Mouse (Mus musculus) lung, embryonic 14.5 days (tissue): ENCODE data around the gene Nfkbiz. TPM values are rescaled to one million over a fixed set of nuclear protein-coding genes. Genes with fewer than 3 reads are reported as not detected.

Experiments
- ATAC-seq: fragments of 200-750 bp; cut with Nextera tagmentation; 2 replicates; pipeline ENCODE4 v1.8.0; 2017; ENCODE audit warnings: mild to moderate bottlenecking, moderate TSS enrichment, moderate library complexity; ENCODE audit not compliant: insufficient read depth
- DNase-seq: peaks from one replicate; pipeline ENCODE4 v3.0.0-alpha.2; 2015
- H3K27ac ChIP-seq: fragments of 300-500 bp; sonication (generic); 2 replicates; pipeline ENCODE4 v1.5.1; 2014; ENCODE audit warnings: low read depth, mild to moderate bottlenecking, moderate library complexity
- H3K27me3 ChIP-seq: fragments of 300-500 bp; sonication (generic); 2 replicates; pipeline ENCODE4 v1.6.1; 2014; ENCODE audit warnings: low read length, control low read depth; ENCODE audit not compliant: insufficient read depth
- H3K36me3 ChIP-seq: fragments of 300-500 bp; sonication (generic); 2 replicates; pipeline ENCODE4 v1.6.1; 2014; ENCODE audit warnings: control low read depth; ENCODE audit not compliant: insufficient read depth
- H3K4me1 ChIP-seq: fragments of 300-500 bp; sonication (generic); 2 replicates; pipeline ENCODE4 v1.6.1; 2014; ENCODE audit warnings: antibody characterized with exemption, control low read depth; ENCODE audit not compliant: insufficient read depth
- H3K4me2 ChIP-seq: fragments of 300-500 bp; sonication (generic); 2 replicates; pipeline ENCODE4 v1.6.1; 2014; ENCODE audit warnings: mild to moderate bottlenecking
- H3K4me3 ChIP-seq: fragments of 300-500 bp; sonication (generic); 2 replicates; pipeline ENCODE4 v1.5.1; 2014; ENCODE audit warnings: low read depth, low read length
- H3K9ac ChIP-seq: fragments of 300-500 bp; sonication (generic); 2 replicates; pipeline ENCODE4 v1.6.1; 2014
- H3K9me3 ChIP-seq: fragments of 300-500 bp; sonication (generic); 2 replicates; pipeline ENCODE4 v1.6.1; 2016; ENCODE audit warnings: low read depth, low read length, control low read depth
- CTCF ChIP-seq: IDR thresholded peaks from 2 replicates; pipeline ENCODE4 v1.5.1; 2016; ENCODE audit warnings: antibody characterized with exemption, low read depth
- WGBS: fragments of 180-500 bp; shearing (Covaris S2); extraction: QIAGEN DNeasy Blood & Tissue Kit; methylation state at CpG from one replicate; pipeline ENCODE4 v1.1.7; 2014; 5-methylcytosine and 5-hydroxymethylcytosine counted together
- polyA plus RNA-seq: library from polyadenylated mRNA; unstranded; fragments of >200 nt; fragmentation: Nextera tagmentation; extraction: Ambion mirVana; gene quantifications from 2 replicates; pipeline ENCODE4 v1.2.1, GENCODE M21; 2014

The Nfkbiz gene
- polyA plus RNA-seq, 1 experiment from 2014 or later: 5.8 TPM

GRCm38 (mm10) chr16:55804799-55805198 is 33.9 kb downstream of the Nfkbiz start:
- 72% methylated on average over 1 of the region's 1 CpGs for WGBS
- Histone ChIP-seq H3K9me3 (no peaks in the 10 kb centered on the region), H3K27me3 (no peaks in the 10 kb centered on the region), H3K27ac (no peak overlapping the region), H3K4me3 (no peak overlapping the region), H3K9ac (no peak overlapping the region), H3K4me1 (no peaks in the 10 kb centered on the region), H3K4me2 (no peak overlapping the region), H3K36me3 (no peaks in the 10 kb centered on the region)
- ATAC-seq (no peak), DNase-seq (no peak)
- TF ChIP-seq CTCF: no peak

GRCm38 (mm10) chr16:55801629-55802028 is 37.1 kb downstream of the Nfkbiz start:
- Histone ChIP-seq H3K27ac (no peak overlapping the region), H3K27me3 (no peaks in the 10 kb centered on the region), H3K4me1 (no peaks in the 10 kb centered on the region), H3K36me3 (no peaks in the 10 kb centered on the region), H3K4me3 (no peak overlapping the region), H3K9ac (no peak overlapping the region), H3K4me2 (no peak overlapping the region), H3K9me3 (no peaks in the 10 kb centered on the region)
- DNase-seq (no peak), ATAC-seq (no peak)
- 38% methylated on average over 1 of the region's 1 CpGs for WGBS
- no peak for TF ChIP-seq CTCF

GRCm38 (mm10) chr16:55798845-55799244 is 39.9 kb downstream of the Nfkbiz start:
- TF ChIP-seq CTCF: no peak
- no peak overlapping the region for H3K9ac ChIP-seq
- H3K9me3 ChIP-seq: no peaks in the 10 kb centered on the region
- DNase-seq: peak; percentile 84
- WGBS: 49% methylated on average over 7 of the region's 7 CpGs
- no peaks in the 10 kb centered on the region for H3K27me3 ChIP-seq
- H3K27ac ChIP-seq: no peak overlapping the region
- H3K4me1 ChIP-seq: no peaks in the 10 kb centered on the region
- peak; percentile 80 for ATAC-seq
- no peak overlapping the region for H3K4me2 ChIP-seq
- H3K4me3 ChIP-seq: no peak overlapping the region
- no peaks in the 10 kb centered on the region for H3K36me3 ChIP-seq

GRCm38 (mm10) chr16:55790326-55790725 is 48.4 kb downstream of the Nfkbiz start:
- Histone ChIP-seq H3K27me3 (no peaks in the 10 kb centered on the region), H3K9ac (no peak overlapping the region), H3K27ac (no peak overlapping the region), H3K4me2 (no peak overlapping the region), H3K9me3 (0 out of 2 replicates have a peak, but pooled peaks cover 4% of the 10 kb centered on the region), H3K36me3 (no peaks in the 10 kb centered on the region), H3K4me3 (no peak overlapping the region), H3K4me1 (no peaks in the 10 kb centered on the region)
- ATAC-seq (no peak), DNase-seq (no peak)
- 76% methylated on average over 7 of the region's 7 CpGs for WGBS
- TF ChIP-seq CTCF: no peak

GRCm38 (mm10) chr16:55789291-55789690 is 49.4 kb downstream of the Nfkbiz start:
- 0 out of 2 replicates have a peak, but pooled peaks cover 4% of the 10 kb centered on the region for H3K9me3 ChIP-seq
- H3K36me3 ChIP-seq: no peaks in the 10 kb centered on the region
- H3K4me2 ChIP-seq: no peak overlapping the region
- H3K27ac ChIP-seq: no peak overlapping the region
- no peak overlapping the region for H3K4me3 ChIP-seq
- no peak for DNase-seq
- 33% methylated on average over 1 of the region's 1 CpGs for WGBS
- H3K4me1 ChIP-seq: no peaks in the 10 kb centered on the region
- H3K9ac ChIP-seq: no peak overlapping the region
- ATAC-seq: no peak
- no peaks in the 10 kb centered on the region for H3K27me3 ChIP-seq
- no peak for TF ChIP-seq CTCF

- H3K27ac ChIP-seq: no peak overlapping the region
- WGBS: 75% methylated on average over 5 of the region's 5 CpGs
- no peaks in the 10 kb centered on the region for H3K27me3 ChIP-seq
- ATAC-seq (no peak), DNase-seq (no peak)
- H3K9ac ChIP-seq: no peak overlapping the region
- H3K4me3 ChIP-seq: no peak overlapping the region
- H3K36me3 ChIP-seq: no peaks in the 10 kb centered on the region
- H3K9me3 ChIP-seq: 0 out of 2 replicates have a peak, but pooled peaks cover 4% of the 10 kb centered on the region
- no peak overlapping the region for H3K4me2 ChIP-seq
- H3K4me1 ChIP-seq: no peaks in the 10 kb centered on the region
- no peak for TF ChIP-seq CTCF
Observed at GRCm38 (mm10) chr16:55788671-55789070, 50.0 kb downstream of the Nfkbiz start.

GRCm38 (mm10) chr16:55787385-55788072 is 51.2 kb downstream of the Nfkbiz start:
- no peak for TF ChIP-seq CTCF
- H3K4me1 ChIP-seq: no peaks in the 10 kb centered on the region
- no peak for ATAC-seq
- DNase-seq: no peak
- no peak overlapping the region for H3K4me2 ChIP-seq
- H3K9ac ChIP-seq: no peak overlapping the region
- H3K9me3 ChIP-seq: 0 out of 2 replicates have a peak, but pooled peaks cover 4% of the 10 kb centered on the region
- no peaks in the 10 kb centered on the region for H3K36me3 ChIP-seq
- H3K27ac ChIP-seq: no peak overlapping the region
- H3K4me3 ChIP-seq: no peak overlapping the region
- WGBS: 82% methylated on average over 13 of the region's 13 CpGs
- H3K27me3 ChIP-seq: no peaks in the 10 kb centered on the region
